Mouse (Mus musculus) CD8-positive naive resting alpha-beta T cell, adult 2 months (primary cell): Measurements from ENCODE around the gene Sh3tc1.

ENCODE experiments used
- DNase-seq, 2 experiments: peaks; one replicate each; pipeline ENCODE4 v3.0.0; 2022; ENCODE audit warnings: low read depth in 2 of 2, low spot score in 2 of 2

Gene Sh3tc1

GRCm38 (mm10) chr5:35722654-35723053 lies 17.1 kb downstream of the Sh3tc1 start:
- DNase-seq, result no peak

- no peak for DNase-seq
Observed at GRCm38 (mm10) chr5:35721933-35722332, 17.9 kb downstream of the Sh3tc1 start.

- DNase-seq, result no peak
Observed at GRCm38 (mm10) chr5:35719880-35720279, 19.9 kb downstream of the Sh3tc1 start.

- DNase-seq, result no peak
Observed at GRCm38 (mm10) chr5:35719343-35719742, 20.4 kb downstream of the Sh3tc1 start.

GRCm38 (mm10) chr5:35718817-35719216 lies 21.0 kb downstream of the Sh3tc1 start:
- no peak for DNase-seq

- DNase-seq, result no peak
Observed at GRCm38 (mm10) chr5:35717946-35718345, 21.8 kb downstream of the Sh3tc1 start.

GRCm38 (mm10) chr5:35717455-35717854 lies 22.3 kb downstream of the Sh3tc1 start:
- no peak for DNase-seq

GRCm38 (mm10) chr5:35713649-35714354 lies 26.0 kb downstream of the Sh3tc1 start:
- DNase-seq, result no peak

GRCm38 (mm10) chr5:35712517-35712916 lies 27.3 kb downstream of the Sh3tc1 start:
- no peak for DNase-seq

- no peak for DNase-seq
Observed at GRCm38 (mm10) chr5:35710931-35711330, 28.9 kb downstream of the Sh3tc1 start.

- no peak for DNase-seq
Observed at GRCm38 (mm10) chr5:35710481-35710880, 29.3 kb downstream of the Sh3tc1 start.

- no peak for DNase-seq
Observed at GRCm38 (mm10) chr5:35705411-35705810, 34.4 kb downstream of the Sh3tc1 start.

- DNase-seq, result no peak
Observed at GRCm38 (mm10) chr5:35703814-35704213, 36.0 kb downstream of the Sh3tc1 start.

- DNase-seq, result no peak
Observed at GRCm38 (mm10) chr5:35703183-35703582, 36.6 kb downstream of the Sh3tc1 start.

- DNase-seq, result no peak
Observed at GRCm38 (mm10) chr5:35702582-35703140, 37.1 kb downstream of the Sh3tc1 start.

GRCm38 (mm10) chr5:35701042-35701441 lies 38.7 kb downstream of the Sh3tc1 start:
- DNase-seq, result peak in 1 of 2 experiments; percentile 14

- no peak for DNase-seq
Observed at GRCm38 (mm10) chr5:35695815-35696214, 44.0 kb downstream of the Sh3tc1 start.

- DNase-seq, result no peak
Observed at GRCm38 (mm10) chr5:35693638-35694037, 46.1 kb downstream of the Sh3tc1 start.

- no peak for DNase-seq
Observed at GRCm38 (mm10) chr5:35691246-35691645, 48.5 kb downstream of the Sh3tc1 start.

- DNase-seq, result no peak
Observed at GRCm38 (mm10) chr5:35690485-35691165, 49.2 kb downstream of the Sh3tc1 start.

- DNase-seq, result no peak
Observed at GRCm38 (mm10) chr5:35689374-35689773, 50.4 kb downstream of the Sh3tc1 start.

- no peak for DNase-seq
Observed at GRCm38 (mm10) chr5:35688851-35689250, 50.9 kb downstream of the Sh3tc1 start.
